Mouse (Mus musculus) lung, postnatal 25 days (tissue): ENCODE results near the gene Tuba1c.
A peak's percentile ranks its signal among the peaks of the same experiment; 100 is the strongest.

Experiments used
- DNase-seq: peaks from one replicate; pipeline ENCODE4 v3.0.0; 2022; ENCODE audit warnings: low spot score

The Tuba1c gene

DNA sequence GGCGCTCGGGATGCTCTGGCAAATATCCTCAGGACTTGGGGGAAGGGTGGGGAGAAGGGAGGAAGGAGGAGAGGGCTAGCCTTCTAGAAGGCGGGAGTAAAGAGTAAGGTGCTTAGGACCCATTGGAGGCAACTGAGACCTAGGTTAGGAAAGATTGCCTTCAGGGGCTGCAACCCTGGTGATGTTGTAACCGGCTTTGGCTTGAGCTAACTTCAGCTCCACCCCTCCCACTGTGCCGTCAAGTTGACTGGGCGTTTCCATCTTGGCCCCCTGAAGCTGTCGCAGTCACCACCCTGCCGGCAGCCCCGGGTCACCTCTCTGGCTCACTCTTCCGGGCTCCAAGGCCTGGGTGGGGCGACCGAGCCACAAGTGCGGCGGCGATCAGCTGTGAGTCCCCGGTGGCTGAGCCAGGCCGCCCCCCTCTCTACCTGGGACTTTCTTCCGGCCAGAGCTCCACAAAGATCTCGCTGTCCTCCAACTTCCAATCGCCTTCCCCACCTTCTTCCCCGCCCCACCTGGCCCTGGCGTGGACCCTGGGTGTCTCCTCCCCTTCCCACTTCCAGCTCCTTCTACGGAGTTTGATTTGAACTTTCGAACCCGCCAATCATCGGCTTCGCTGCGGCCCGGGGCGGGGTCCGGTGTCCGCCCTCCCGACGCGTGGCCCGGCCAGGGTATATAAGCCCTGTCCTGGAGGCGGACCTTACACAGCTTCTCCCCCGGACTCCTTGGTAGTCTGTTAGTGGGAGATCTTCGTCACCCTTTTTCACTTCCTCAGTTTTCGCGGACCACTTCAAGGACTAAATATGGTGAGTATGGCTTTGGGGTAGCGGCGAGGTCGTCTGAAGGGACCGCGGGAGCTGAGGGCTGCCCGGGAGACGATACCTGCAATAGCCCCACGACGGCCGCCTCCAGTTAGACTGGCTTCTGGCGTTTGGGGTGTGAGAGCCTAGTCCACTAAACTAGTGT lies at the start of gene Tuba1c:
Gene Tuba1c, plus strand, starts transcription at position 273 of the 966 bp plus-strand sequence.
- DNase-seq = peak; percentile 97

DNA sequence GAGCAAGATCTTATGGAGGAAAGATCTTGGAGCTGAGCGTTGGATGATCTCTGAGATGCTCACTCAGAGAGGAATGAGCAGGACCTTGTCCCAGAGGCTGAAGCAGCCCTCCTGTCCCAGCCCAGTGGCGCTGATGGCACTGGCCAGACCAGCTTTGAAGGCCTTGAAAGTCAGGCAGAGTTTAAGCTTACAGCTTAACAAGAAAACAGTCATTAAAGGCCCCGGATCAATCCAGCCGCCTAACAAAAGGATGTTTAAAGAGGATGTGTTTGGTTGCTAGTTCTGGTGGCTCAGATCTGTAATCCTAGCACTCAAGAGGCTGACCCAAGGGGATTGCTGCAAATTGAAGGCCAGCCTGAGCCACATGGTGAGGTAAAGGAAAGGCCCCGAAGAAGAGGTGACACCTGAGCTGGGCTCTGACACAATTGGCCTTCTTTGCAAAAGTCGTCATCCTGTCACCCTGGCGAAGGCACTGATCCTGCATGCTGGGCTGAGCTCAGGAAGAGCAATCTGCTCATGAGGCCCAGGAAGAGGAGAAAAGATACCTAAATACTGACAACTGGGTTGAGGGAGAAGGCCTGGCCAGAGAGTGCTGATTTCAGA lies 49.6 kb upstream of the Tuba1c start:
- DNase-seq = no peak

- DNase-seq = no peak
Observed at GRCm38 (mm10) chr15:98982100-98982499, 47.6 kb upstream of the Tuba1c start.

- no peak for DNase-seq
Observed at GRCm38 (mm10) chr15:98983431-98984081, 46.1 kb upstream of the Tuba1c start.

DNA sequence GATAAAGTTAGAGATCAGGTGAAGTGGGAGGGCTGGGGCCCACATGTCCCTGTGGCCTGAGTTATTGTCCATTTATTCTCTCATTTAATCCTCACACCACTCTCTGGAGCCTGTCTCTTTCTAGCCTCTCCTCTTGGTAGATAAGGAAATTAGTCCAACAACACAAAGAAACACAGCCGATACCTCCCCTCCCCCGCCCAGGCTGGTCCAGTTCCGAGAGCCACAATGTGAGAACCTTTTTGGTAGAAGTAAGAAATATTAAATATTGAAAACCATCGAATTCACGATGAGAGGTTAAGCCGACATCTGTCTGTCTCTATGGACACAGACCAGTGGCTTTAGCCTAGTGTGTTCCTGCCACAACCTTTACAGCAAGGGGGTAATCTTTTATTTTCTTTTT lies 45.0 kb upstream of the Tuba1c start:
- no peak for DNase-seq

DNA sequence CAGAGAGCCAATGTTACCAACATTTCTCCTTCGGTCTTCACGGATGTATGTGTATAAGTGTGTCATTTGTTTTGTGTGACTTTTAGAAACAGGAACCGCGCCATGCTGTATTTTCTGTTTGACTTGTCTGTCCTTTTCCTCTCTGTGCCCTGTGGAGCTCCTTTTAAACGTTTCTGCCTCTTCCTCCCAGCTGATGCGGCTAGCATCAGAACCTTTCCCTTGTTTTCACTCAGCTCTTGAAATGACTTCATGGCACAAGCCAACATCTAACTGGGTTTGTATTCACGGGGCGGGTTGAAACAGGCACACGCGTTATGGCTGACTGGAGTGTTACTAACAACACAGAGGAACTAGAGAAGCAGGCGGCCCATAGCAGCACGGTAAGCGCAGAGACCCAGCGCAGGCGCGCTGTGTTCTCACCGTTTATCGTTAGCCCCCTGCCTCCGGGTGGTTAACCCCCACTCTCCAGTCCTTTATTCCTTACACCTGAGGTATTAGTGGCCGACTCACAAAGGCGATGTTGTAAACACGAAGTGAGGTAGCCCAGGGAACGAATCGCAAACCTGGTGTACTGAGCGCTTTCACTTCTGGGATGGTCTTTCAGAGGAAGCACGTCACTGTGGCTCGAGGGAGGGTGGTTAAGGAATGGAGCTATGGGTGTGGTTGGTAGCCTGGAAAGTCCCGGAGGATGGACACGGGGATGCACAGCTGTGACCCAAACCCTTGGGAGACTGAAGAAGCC lies 44.3 kb upstream of the Tuba1c start:
- peak; percentile 93 for DNase-seq

- DNase-seq = no peak
Observed at GRCm38 (mm10) chr15:98985982-98986715, 43.5 kb upstream of the Tuba1c start.

- peak; percentile 56 for DNase-seq
Observed at GRCm38 (mm10) chr15:98987077-98987630, 42.5 kb upstream of the Tuba1c start.

DNA sequence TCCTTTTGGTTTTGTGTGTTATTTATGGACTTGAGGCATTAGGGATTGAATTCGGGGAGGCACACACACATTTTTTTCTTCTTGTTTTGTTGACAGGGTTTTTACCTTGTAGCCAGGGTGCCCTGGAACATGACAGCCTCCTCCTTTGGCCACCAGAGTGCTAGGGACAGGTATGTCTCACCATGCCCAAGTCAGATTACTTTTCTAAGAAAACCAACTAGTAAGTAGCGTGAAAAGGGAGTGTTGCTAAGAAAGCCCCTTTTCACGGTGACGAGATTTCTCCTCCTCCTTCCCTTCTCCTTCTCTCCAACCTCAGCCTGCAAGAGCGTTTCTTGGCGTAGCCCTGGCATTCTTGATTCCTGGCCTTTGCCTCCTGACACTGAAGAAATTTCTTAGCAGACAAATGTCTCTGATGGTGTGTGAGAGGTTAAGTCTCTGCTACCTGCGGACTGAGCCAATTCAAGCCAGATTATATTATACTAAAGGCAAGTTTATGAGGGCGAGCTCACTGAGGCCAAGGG lies 42.0 kb upstream of the Tuba1c start:
- DNase-seq = no peak

- DNase-seq = no peak
Observed at GRCm38 (mm10) chr15:98988787-98989186, 40.9 kb upstream of the Tuba1c start.

GRCm38 (mm10) chr15:98989701-98990430 lies 39.8 kb upstream of the Tuba1c start:
- no peak for DNase-seq

DNA sequence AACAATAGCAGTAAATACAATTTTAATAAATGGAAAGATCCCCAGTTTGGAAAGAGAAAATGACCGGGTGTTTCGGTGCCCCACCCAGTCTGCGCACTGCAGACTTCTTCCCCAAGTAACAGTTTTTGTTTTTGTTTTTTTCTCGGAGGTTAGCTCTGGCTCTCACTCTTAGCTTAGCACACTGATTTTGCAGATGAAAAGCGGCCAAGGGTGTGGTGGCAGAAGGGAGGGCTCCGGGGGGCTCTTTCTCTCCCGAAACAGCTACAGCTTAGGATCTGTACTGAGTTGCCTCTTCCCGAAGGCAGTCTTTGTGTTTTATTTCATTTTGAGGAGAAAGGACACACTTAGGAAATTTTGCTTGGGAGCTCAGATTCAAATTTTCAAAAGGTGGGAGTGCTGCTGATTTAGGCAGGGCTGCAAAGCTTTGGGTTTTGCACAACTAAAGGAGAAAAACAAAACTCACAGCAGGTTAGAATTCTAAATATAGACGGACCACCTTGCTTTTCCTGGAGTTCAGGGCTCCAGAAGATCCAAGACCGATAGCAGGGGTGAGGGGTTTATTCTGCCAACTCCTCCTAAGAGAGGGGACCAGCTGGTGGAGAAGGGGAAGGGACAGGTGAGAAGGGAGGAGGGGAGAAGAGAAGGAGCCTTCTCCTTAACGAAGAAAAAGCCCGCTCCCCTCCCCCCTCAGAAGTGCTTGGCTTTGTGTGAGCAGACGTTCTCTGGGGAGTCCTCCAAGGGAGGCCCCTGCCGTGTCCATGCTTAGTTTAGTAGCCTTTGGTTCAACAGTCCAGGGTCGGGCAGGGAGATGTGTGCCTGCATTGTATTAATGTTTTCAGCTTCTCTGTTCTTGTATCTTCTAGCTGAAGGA lies 38.8 kb upstream of the Tuba1c start:
- no peak for DNase-seq

GRCm38 (mm10) chr15:98991540-98992050 lies 38.1 kb upstream of the Tuba1c start:
- DNase-seq = no peak

DNA sequence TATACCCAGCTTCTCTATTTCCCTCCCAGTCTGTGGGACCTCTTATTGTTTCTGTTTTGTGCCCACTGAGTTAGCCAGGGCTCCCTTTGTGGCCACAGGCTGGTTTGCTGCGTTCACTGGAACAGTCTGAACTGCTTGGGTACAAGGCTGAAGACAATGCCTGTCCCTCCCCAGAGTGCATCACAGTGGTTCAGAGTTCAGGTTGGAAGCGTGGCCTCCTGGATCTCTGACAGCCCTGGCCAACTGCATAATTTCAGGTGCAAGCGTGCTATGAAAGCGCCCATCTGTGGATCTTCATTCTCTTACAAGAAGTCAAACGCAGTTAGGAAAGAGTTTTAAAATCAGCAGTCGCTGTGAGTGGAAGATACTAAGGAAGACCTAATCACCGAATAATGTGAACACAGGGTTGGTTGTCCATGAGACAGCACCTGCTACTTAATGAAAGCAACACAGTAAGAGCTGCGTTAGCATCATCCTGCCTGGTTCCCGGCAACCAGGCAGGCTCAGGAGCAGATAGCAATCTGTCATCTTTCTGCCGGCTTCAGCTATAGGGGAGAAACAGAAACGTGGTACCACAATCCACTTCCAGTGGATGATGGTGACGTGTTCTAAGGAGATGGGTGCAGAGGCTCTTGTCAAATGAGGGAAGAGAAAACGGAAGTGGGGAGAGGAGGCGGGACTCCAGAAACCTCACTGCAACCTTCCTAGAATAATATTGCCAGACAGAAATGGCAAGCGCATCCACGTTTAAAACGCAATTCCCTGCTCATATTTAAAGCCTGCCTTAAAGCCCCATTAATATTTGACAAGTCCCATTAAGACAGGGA lies 37.4 kb upstream of the Tuba1c start:
- DNase-seq = peak; percentile 76

GRCm38 (mm10) chr15:98993093-98993793 lies 36.4 kb upstream of the Tuba1c start:
- peak; percentile 96 for DNase-seq

GRCm38 (mm10) chr15:98993865-98994264 lies 35.8 kb upstream of the Tuba1c start:
- DNase-seq = peak; percentile 91

DNA sequence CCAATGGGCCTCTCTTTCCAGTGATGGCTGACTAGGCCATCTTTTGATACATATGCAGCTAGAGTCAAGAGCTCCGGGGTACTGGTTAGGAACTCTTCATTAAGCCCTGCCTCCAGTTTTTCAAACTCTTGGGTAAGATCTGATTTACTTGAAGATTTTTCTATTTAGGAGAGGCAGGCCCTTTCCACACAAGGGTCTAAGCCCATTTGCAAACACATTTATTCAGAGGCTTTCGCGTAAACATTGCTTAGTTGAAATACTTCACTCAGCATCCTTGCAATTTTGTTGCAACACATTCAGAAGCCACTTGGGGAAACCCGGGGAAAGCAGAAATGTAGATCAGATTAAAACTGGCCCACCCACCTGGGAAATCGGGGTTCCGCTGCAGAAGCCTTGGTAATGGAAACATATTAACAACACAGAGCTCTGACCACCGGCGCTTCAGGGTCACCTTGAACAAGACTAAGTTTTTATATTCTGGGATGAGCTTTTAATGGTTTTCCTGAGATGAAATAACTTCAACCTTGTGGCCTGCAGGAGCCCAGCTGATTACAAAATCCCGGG lies 34.7 kb upstream of the Tuba1c start:
- DNase-seq = no peak
